In genomic region chr2:181364487-181364859, GRCm38 (mm10) we compare ENCODE assay signal across 8 mouse cellular contexts. TPM values are rescaled to one million over a fixed set of nuclear protein-coding genes. Genes with fewer than 3 reads are reported as not detected.
DNase-seq lines count a peak whose midpoint lies in the region; ATAC-seq and TF ChIP-seq lines count a peak whose summit lies in the region.

No protein-coding gene starts in this region.

- no peak for TF ChIP-seq POLR2A in embryonic fibroblast, embryonic 13.5 days (IDR thresholded peaks at IDR 0.05; ENCODE audit: low read depth, low read length)

- peaks cover 52% of the 10 kb centered on the region for H3K4me1 ChIP-seq in megakaryocyte, embryonic 14.5 days
- peaks cover 2% of the 10 kb centered on the region; the same call in 1 of the 2 replicates for H3K4me1 ChIP-seq in embryonic fibroblast, embryonic 13.5 days (ENCODE audit: control insufficient read depth, insufficient read depth, low read length)
- peaks cover 11% of the 10 kb centered on the region for H3K4me1 ChIP-seq in limb, embryonic 11.5 days (ENCODE audit: control insufficient read depth, insufficient read depth, low read length)
- H3K4me1 ChIP-seq in stomach, embryonic 14.5 days (ENCODE audit: control insufficient read depth, insufficient read depth, low read length), result peaks cover 14% of the 10 kb centered on the region

- no peak for DNase-seq in limb, embryonic 11.5 days (ENCODE audit: low spot score)
- DNase-seq in left cerebral cortex, postnatal 36 days (ENCODE audit: low spot score in 2 of 2), result no peak
- no peak for DNase-seq in thymus, postnatal 36 days

- ATAC-seq in megakaryocyte, adult 5-6 weeks (ENCODE audit: poor library complexity, severe bottlenecking), result no peak
- ATAC-seq in limb, embryonic 11.5 days (ENCODE audit: insufficient number of reproducible peaks, low FRiP score, low TSS enrichment, low read depth), result no peak
- peak; percentile 3; the same call in 1 of the 2 replicates for ATAC-seq in stomach, embryonic 14.5 days (ENCODE audit: insufficient number of reproducible peaks, insufficient read depth, low FRiP score, low read depth)
- no peak for ATAC-seq in erythroid progenitor cell, adult 5-6 weeks (replicated peaks; ENCODE audit: low FRiP score, poor library complexity, severe bottlenecking)

- peak overlapping the region; percentile 94 for H3K4me3 ChIP-seq in megakaryocyte, embryonic 14.5 days (replicated peaks)
- peak overlapping the region; percentile 98 for H3K4me3 ChIP-seq in embryonic fibroblast, embryonic 13.5 days (ENCODE audit: insufficient read depth, low read length)
- H3K4me3 ChIP-seq in limb, embryonic 11.5 days (ENCODE audit: low read depth, low read length), result peak overlapping the region; percentile 83
- H3K4me3 ChIP-seq in stomach, embryonic 14.5 days (ENCODE audit: low read depth, low read length), result peak overlapping the region; percentile 89

- no peak for TF ChIP-seq CTCF in embryonic fibroblast, embryonic 13.5 days (IDR thresholded peaks at IDR 0.05; ENCODE audit: borderline replicate concordance, insufficient read depth, low read length)

- no peaks in the 10 kb centered on the region for H3K27me3 ChIP-seq in megakaryocyte, embryonic 14.5 days (replicated peaks)
- no peaks in the 10 kb centered on the region for H3K27me3 ChIP-seq in limb, embryonic 11.5 days (ENCODE audit: control insufficient read depth, insufficient read depth, low read length)
- H3K27me3 ChIP-seq in stomach, embryonic 14.5 days (ENCODE audit: control insufficient read depth, insufficient read depth, low read length), result no peaks in the 10 kb centered on the region

- H3K9me3 ChIP-seq in megakaryocyte, embryonic 14.5 days, result no peaks in the 10 kb centered on the region
- H3K9me3 ChIP-seq in limb, embryonic 11.5 days (ENCODE audit: control insufficient read depth, low read length), result no peaks in the 10 kb centered on the region; the same call in 1 of the 2 replicates
- H3K9me3 ChIP-seq in stomach, embryonic 14.5 days (ENCODE audit: control insufficient read depth, low read depth, low read length), result no peaks in the 10 kb centered on the region

- no peak overlapping the region for H3K27ac ChIP-seq in embryonic fibroblast, embryonic 13.5 days (ENCODE audit: insufficient read depth, low read length)
- 0 out of 2 replicates have a peak overlapping the region, but pooled peaks have one; percentile 82 for H3K27ac ChIP-seq in limb, embryonic 11.5 days (replicated peaks; ENCODE audit: low read depth, low read length)
- H3K27ac ChIP-seq in stomach, embryonic 14.5 days (ENCODE audit: low read length), result peak overlapping the region; percentile 89; the same call in 1 of the 2 replicates

- H3K36me3 ChIP-seq in megakaryocyte, embryonic 14.5 days (replicated peaks; ENCODE audit: low read length), result peaks cover 48% of the 10 kb centered on the region
- H3K36me3 ChIP-seq in limb, embryonic 11.5 days (ENCODE audit: control insufficient read depth, insufficient read depth, low read length), result peaks cover 22% of the 10 kb centered on the region
- peaks cover 38% of the 10 kb centered on the region for H3K36me3 ChIP-seq in stomach, embryonic 14.5 days (ENCODE audit: control insufficient read depth, insufficient read depth, low read length)

- intact Hi-C loops in left cerebral cortex, postnatal 36 days (cut with DNase I), result no loop called here

- peak overlapping the region; percentile 89 for H3K9ac ChIP-seq in limb, embryonic 11.5 days (ENCODE audit: low read length)
- peak overlapping the region; percentile 83 for H3K9ac ChIP-seq in stomach, embryonic 14.5 days (replicated peaks; ENCODE audit: low read depth, low read length)

- H3K4me2 ChIP-seq in limb, embryonic 11.5 days (ENCODE audit: low read depth, severe bottlenecking), result peak overlapping the region; percentile 92
- H3K4me2 ChIP-seq in stomach, embryonic 14.5 days (replicated peaks; ENCODE audit: low read depth, low read length), result peak overlapping the region; percentile 85

- 9% methylated on average over 14 of the region's 14 CpGs for WGBS in limb, embryonic 11.5 days
- 12% methylated on average over 14 of the region's 14 CpGs for WGBS in stomach, embryonic 14.5 days

RNA-seq across cellular contexts. Expression of gene Zgpat, which starts 0.3 kb away (rescaled TPM):
- 3.5 and 17.6 TPM in 2 replicates for polyA plus RNA-seq in megakaryocyte, embryonic 14.5 days (2012; ENCODE audit: insufficient read depth, low replicate concordance)
- 4.9 and 7.9 TPM in 2 replicates for total RNA-seq in megakaryocyte, adult 5-6 weeks (2015)
- total RNA-seq in megakaryocyte, adult 5-6 weeks (2017), result 28.0 and 29.5 TPM in 2 replicates
- polyA plus RNA-seq in embryonic fibroblast, embryonic 13.5 days (2011; ENCODE audit: insufficient read length, low read depth, missing spikeins), result 13.5 and 19.1 TPM in 2 replicates
- 35.0 and 40.2 TPM in 2 replicates for polyA plus RNA-seq in limb, embryonic 11.5 days (2014; fragmentation: Nextera tagmentation; extraction: Ambion mirVana)
- polyA plus RNA-seq in stomach, embryonic 14.5 days (2014; fragmentation: Nextera tagmentation; extraction: Ambion mirVana), result 32.1 and 37.3 TPM in 2 replicates
- total RNA-seq in erythroid progenitor cell, adult 5-6 weeks (2015; ENCODE audit: low replicate concordance), result 2.9 and 10.1 TPM in 2 replicates
- 11.2 and 15.4 TPM in 2 replicates for total RNA-seq in erythroid progenitor cell, adult 5-6 weeks (2017; ENCODE audit: low replicate concordance)
- 10 to 100 TPM; 50.3 to 84.9 TPM for total RNA-seq in left cerebral cortex, postnatal 36 days (2021)

RNA-seq across cellular contexts. Expression of gene Arfrp1, which starts 0.7 kb away (rescaled TPM):
- polyA plus RNA-seq in megakaryocyte, embryonic 14.5 days (2012; ENCODE audit: insufficient read depth, low replicate concordance), result 5.0 and 9.7 TPM in 2 replicates
- 22.8 and 29.9 TPM in 2 replicates for total RNA-seq in megakaryocyte, adult 5-6 weeks (2015)
- 37.2 and 43.3 TPM in 2 replicates for total RNA-seq in megakaryocyte, adult 5-6 weeks (2017)
- 32.8 and 37.6 TPM in 2 replicates for polyA plus RNA-seq in embryonic fibroblast, embryonic 13.5 days (2011; ENCODE audit: insufficient read length, low read depth, missing spikeins)
- polyA plus RNA-seq in limb, embryonic 11.5 days (2014; fragmentation: Nextera tagmentation; extraction: Ambion mirVana), result 57.3 and 63.7 TPM in 2 replicates
- 44.2 and 51.4 TPM in 2 replicates for polyA plus RNA-seq in stomach, embryonic 14.5 days (2014; fragmentation: Nextera tagmentation; extraction: Ambion mirVana)
- total RNA-seq in erythroid progenitor cell, adult 5-6 weeks (2015; ENCODE audit: low replicate concordance), result 5.4 and 14.3 TPM in 2 replicates
- total RNA-seq in erythroid progenitor cell, adult 5-6 weeks (2017; ENCODE audit: low replicate concordance), result 9.0 and 10.8 TPM in 2 replicates
- total RNA-seq in left cerebral cortex, postnatal 36 days (2021), result 10 to 100 TPM; 38.5 to 45.4 TPM

RNA-seq across cellular contexts. Expression of gene Lime1, which starts 15.4 kb away (rescaled TPM):
- 20.5 and 108 TPM in 2 replicates for polyA plus RNA-seq in megakaryocyte, embryonic 14.5 days (2012; ENCODE audit: insufficient read depth, low replicate concordance)
- total RNA-seq in megakaryocyte, adult 5-6 weeks (2015), result 21.5 and 25.4 TPM in 2 replicates
- total RNA-seq in megakaryocyte, adult 5-6 weeks (2017), result 20.4 and 28.9 TPM in 2 replicates
- polyA plus RNA-seq in embryonic fibroblast, embryonic 13.5 days (2011; ENCODE audit: insufficient read length, low read depth, missing spikeins), result 6.8 and 8.1 TPM in 2 replicates
- polyA plus RNA-seq in limb, embryonic 11.5 days (2014; fragmentation: Nextera tagmentation; extraction: Ambion mirVana), result 20.9 and 26.7 TPM in 2 replicates
- polyA plus RNA-seq in stomach, embryonic 14.5 days (2014; fragmentation: Nextera tagmentation; extraction: Ambion mirVana), result 18.3 and 20.8 TPM in 2 replicates
- 4.6 and 37.5 TPM in 2 replicates for total RNA-seq in erythroid progenitor cell, adult 5-6 weeks (2015; ENCODE audit: low replicate concordance)
- total RNA-seq in erythroid progenitor cell, adult 5-6 weeks (2017; ENCODE audit: low replicate concordance), result 11.7 and 13.2 TPM in 2 replicates
- 10 to 100 TPM; 30.5 to 48.6 TPM for total RNA-seq in left cerebral cortex, postnatal 36 days (2021)

RNA-seq across cellular contexts. Expression of gene Rtel1, which starts 44.9 kb away (rescaled TPM):
- 1.5 and 6.1 TPM in 2 replicates for polyA plus RNA-seq in megakaryocyte, embryonic 14.5 days (2012; ENCODE audit: insufficient read depth, low replicate concordance)
- 26.8 and 34.1 TPM in 2 replicates for total RNA-seq in megakaryocyte, adult 5-6 weeks (2015)
- 21.6 and 25.8 TPM in 2 replicates for total RNA-seq in megakaryocyte, adult 5-6 weeks (2017)
- 40.8 and 43.5 TPM in 2 replicates for polyA plus RNA-seq in embryonic fibroblast, embryonic 13.5 days (2011; ENCODE audit: insufficient read length, low read depth, missing spikeins)
- 63.0 and 63.7 TPM in 2 replicates for polyA plus RNA-seq in limb, embryonic 11.5 days (2014; fragmentation: Nextera tagmentation; extraction: Ambion mirVana)
- polyA plus RNA-seq in stomach, embryonic 14.5 days (2014; fragmentation: Nextera tagmentation; extraction: Ambion mirVana), result 48.3 and 57.3 TPM in 2 replicates
- total RNA-seq in erythroid progenitor cell, adult 5-6 weeks (2015; ENCODE audit: low replicate concordance), result 63.3 and 80.4 TPM in 2 replicates
- total RNA-seq in erythroid progenitor cell, adult 5-6 weeks (2017; ENCODE audit: low replicate concordance), result 52.0 and 60.7 TPM in 2 replicates
- total RNA-seq in left cerebral cortex, postnatal 36 days (2021), result 10 to 100 TPM; 28.2 to 41.8 TPM

RNA-seq across cellular contexts. Expression of gene Stmn3, which starts 50.2 kb away (rescaled TPM):
- polyA plus RNA-seq in megakaryocyte, embryonic 14.5 days (2012; ENCODE audit: insufficient read depth, low replicate concordance), result not detected in 2 replicates
- not detected in 2 replicates for total RNA-seq in megakaryocyte, adult 5-6 weeks (2015)
- not detected in 2 replicates for total RNA-seq in megakaryocyte, adult 5-6 weeks (2017)
- not detected in 2 replicates for polyA plus RNA-seq in embryonic fibroblast, embryonic 13.5 days (2011; ENCODE audit: insufficient read length, low read depth, missing spikeins)
- 0.84 and 0.91 TPM in 2 replicates for polyA plus RNA-seq in limb, embryonic 11.5 days (2014; fragmentation: Nextera tagmentation; extraction: Ambion mirVana)
- 51.9 and 54.8 TPM in 2 replicates for polyA plus RNA-seq in stomach, embryonic 14.5 days (2014; fragmentation: Nextera tagmentation; extraction: Ambion mirVana)
- not detected in 2 replicates for total RNA-seq in erythroid progenitor cell, adult 5-6 weeks (2015; ENCODE audit: low replicate concordance)
- not detected in 2 replicates for total RNA-seq in erythroid progenitor cell, adult 5-6 weeks (2017; ENCODE audit: low replicate concordance)
- 100 to 1,000 TPM; 592 to 722 TPM for total RNA-seq in left cerebral cortex, postnatal 36 days (2021)
